Mouse (Mus musculus) mouse embryonic stem cell (cell line): ENCODE data around the gene Tmeff2.
"Not testable (repeated sequence)": the region's sequence is repeated elsewhere in the genome, so short reads cannot be mapped to it uniquely, and the experiment has no call there.

ENCODE experiments used
- in situ Hi-C, 2 experiments: fragments of 300-500 bp; cut with MboI; formaldehyde crosslinking; loops; 1 replicate in 1 of 2; 3 replicates in 1 of 2; pipeline ENCODE4 v1.14.3; 2019 to 2020; ENCODE audit warnings: low sequenced_read_pairs in 2 of 2, low pct_unique_long_range_greater_than_20kb in 1 of 2, mixed read lengths in 1 of 2; ENCODE audit not compliant: unreplicated experiment in 1 of 2

Gene Tmeff2

GRCm38 (mm10) chr1:50900386-50900785 is at the start of gene Tmeff2:
Gene Tmeff2, plus strand, starts transcription at chr1:50900647.
- in situ Hi-C loops, result not testable (repeated sequence)

GRCm38 (mm10) chr1:50861515-50861914 is 38.9 kb upstream of the Tmeff2 start:
- in situ Hi-C loops, result no loop called here

- in situ Hi-C loops, result no loop called here
These were observed 2.8 kb upstream of the Tmeff2 start for GRCm38 (mm10) chr1:50897696-50898095.

- in situ Hi-C loops, result no loop called here
These were observed 24.4 kb downstream of the Tmeff2 start for GRCm38 (mm10) chr1:50924838-50925355.

- in situ Hi-C loops, result no loop called here
These were observed 25.0 kb downstream of the Tmeff2 start for GRCm38 (mm10) chr1:50925356-50925921.

- in situ Hi-C loops, result no loop called here
These were observed 26.1 kb downstream of the Tmeff2 start for GRCm38 (mm10) chr1:50926374-50927060.

- in situ Hi-C loops, result no loop called here
These were observed 26.7 kb downstream of the Tmeff2 start for GRCm38 (mm10) chr1:50927077-50927611.

GRCm38 (mm10) chr1:50927679-50928187 is 27.3 kb downstream of the Tmeff2 start:
- in situ Hi-C loops, result no loop called here

GRCm38 (mm10) chr1:50928776-50929175 is 28.3 kb downstream of the Tmeff2 start:
- in situ Hi-C loops, result no loop called here

GRCm38 (mm10) chr1:50935076-50935475 is 34.6 kb downstream of the Tmeff2 start:
- in situ Hi-C loops, result no loop called here

- in situ Hi-C loops, result no loop called here
These were observed 35.0 kb downstream of the Tmeff2 start for GRCm38 (mm10) chr1:50935484-50935883.

- in situ Hi-C loops, result no loop called here
These were observed 39.9 kb downstream of the Tmeff2 start for GRCm38 (mm10) chr1:50940131-50941039.

GRCm38 (mm10) chr1:50948575-50948974 is 48.1 kb downstream of the Tmeff2 start:
- in situ Hi-C loops, result no loop called here

- in situ Hi-C loops, result loop anchor here in 1 of 2 experiments (25.0 kb wide), 1 partner anchor 628 kb away; no protein-coding TSS in a partner anchor
These were observed 58.4 kb downstream of the Tmeff2 start for GRCm38 (mm10) chr1:50958844-50959243.

- in situ Hi-C loops, result loop anchor here (10.0 to 25.0 kb wide), 2 partner anchors 373 to 625 kb away; no protein-coding TSS in a partner anchor
These were observed 61.7 kb downstream of the Tmeff2 start for GRCm38 (mm10) chr1:50961954-50962648.

- in situ Hi-C loops, result loop anchor here (10.0 to 25.0 kb wide), 2 partner anchors 372 to 625 kb away; no protein-coding TSS in a partner anchor
These were observed 62.2 kb downstream of the Tmeff2 start for GRCm38 (mm10) chr1:50962649-50963000.

- in situ Hi-C loops, result loop anchor here (10.0 to 25.0 kb wide), 2 partner anchors 365 to 618 kb away; no protein-coding TSS in a partner anchor
These were observed 69.2 kb downstream of the Tmeff2 start for GRCm38 (mm10) chr1:50969685-50970084.

- in situ Hi-C loops, result loop anchor here in 1 of 2 experiments (25.0 kb wide), 1 partner anchor 616 kb away; no protein-coding TSS in a partner anchor
These were observed 70.4 kb downstream of the Tmeff2 start for GRCm38 (mm10) chr1:50970853-50971252.
